Mouse (Mus musculus): ENCODE measurements at regions not wholly inside any gene's neighbourhood (a gene's known extent, or its start where the extent isn't known, plus 50 kb on each side); places are given as distances from the start of the nearest gene placed in this dataset.

DNA sequence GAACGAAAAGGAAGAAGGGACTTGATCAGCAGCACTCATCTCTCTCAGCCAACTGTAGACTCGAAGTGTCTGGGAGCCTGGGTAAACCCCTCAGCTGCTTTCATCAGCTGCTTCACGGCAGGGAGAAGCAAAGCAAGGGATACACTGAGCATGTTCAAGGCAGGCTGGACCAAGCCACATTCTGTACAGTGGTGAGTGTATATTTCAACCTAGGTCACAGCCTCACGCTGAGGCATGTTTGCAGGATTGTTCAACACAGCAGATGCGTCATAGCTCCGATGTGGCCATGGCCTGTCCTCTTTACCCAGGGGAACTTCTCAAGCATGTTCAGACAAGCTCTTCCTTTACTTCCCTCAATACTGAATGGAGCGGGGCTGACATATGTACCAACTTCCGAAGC is 132.6 kb upstream of the Ankrd50 start:
- WGBS, result 84% methylated on average over 8 of the region's 8 CpGs
- no peak overlapping the region for H3K27ac ChIP-seq (replicated peaks; ENCODE audit: low read depth, low read length)
- H3K9ac ChIP-seq (replicated peaks; ENCODE audit: low read length), result no peak overlapping the region
- no peak overlapping the region for H3K4me3 ChIP-seq (ENCODE audit: low read depth, low read length)
- no peak overlapping the region for H3K4me2 ChIP-seq (ENCODE audit: low read depth, low read length)
- ATAC-seq (replicated peaks; ENCODE audit: insufficient number of reproducible peaks, low FRiP score, low TSS enrichment, low read depth) (no peak), DNase-seq (ENCODE audit: low spot score) (no peak)
- no peaks in the 10 kb centered on the region for H3K4me1 ChIP-seq (ENCODE audit: control insufficient read depth, insufficient read depth, low read length)
- H3K36me3 ChIP-seq (replicated peaks; ENCODE audit: control insufficient read depth, insufficient read depth, low read depth, low read length), result no peaks in the 10 kb centered on the region
- H3K9me3 ChIP-seq (replicated peaks; ENCODE audit: control insufficient read depth, low read length), result no peaks in the 10 kb centered on the region
- no peaks in the 10 kb centered on the region for H3K27me3 ChIP-seq (ENCODE audit: control insufficient read depth, insufficient read depth, low read length)

DNA sequence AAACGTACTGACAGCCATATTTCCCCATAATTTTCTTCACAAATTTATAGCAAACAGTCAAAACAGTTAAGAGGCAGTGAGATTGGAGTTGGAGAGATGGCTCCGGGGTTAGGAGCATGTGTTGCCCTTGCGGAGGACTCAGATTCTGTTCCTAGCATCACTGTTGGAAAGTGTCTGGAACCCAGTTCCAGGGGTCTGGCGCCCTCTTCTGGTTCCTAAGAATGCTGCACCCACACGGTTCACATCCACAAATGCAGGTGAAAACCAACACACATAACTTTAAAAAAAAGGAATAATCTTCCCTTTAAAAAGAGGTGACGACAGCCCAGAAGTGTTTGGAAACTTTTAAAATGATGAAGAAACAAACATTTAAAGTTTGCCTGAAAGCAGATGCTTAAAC is 129.1 kb upstream of the Ankrd50 start:
- no peak overlapping the region for H3K4me3 ChIP-seq (ENCODE audit: low read depth, low read length)
- 75% methylated on average over 6 of the region's 6 CpGs for WGBS
- ATAC-seq (replicated peaks; ENCODE audit: insufficient number of reproducible peaks, low FRiP score, low TSS enrichment, low read depth), result no peak

GRCm38 (mm10) chr3:38591531-38591930 is 106.9 kb upstream of the Ankrd50 start:
- no peak overlapping the region for H3K4me2 ChIP-seq (ENCODE audit: low read depth, low read length)
- H3K9me3 ChIP-seq (replicated peaks; ENCODE audit: control insufficient read depth, low read length), result no peaks in the 10 kb centered on the region
- 82% methylated on average over 1 of the region's 1 CpGs for WGBS
- H3K4me1 ChIP-seq (ENCODE audit: control insufficient read depth, insufficient read depth, low read length), result no peaks in the 10 kb centered on the region
- DNase-seq (ENCODE audit: low spot score), result no peak
- H3K36me3 ChIP-seq (replicated peaks; ENCODE audit: control insufficient read depth, insufficient read depth, low read depth, low read length), result no peaks in the 10 kb centered on the region
- no peak overlapping the region for H3K9ac ChIP-seq (replicated peaks; ENCODE audit: low read length)
- H3K27me3 ChIP-seq (ENCODE audit: control insufficient read depth, insufficient read depth, low read length), result no peaks in the 10 kb centered on the region
- H3K27ac ChIP-seq (replicated peaks; ENCODE audit: low read depth, low read length), result no peak overlapping the region
- no peak overlapping the region for H3K4me3 ChIP-seq (ENCODE audit: low read depth, low read length)
- ATAC-seq (replicated peaks; ENCODE audit: insufficient number of reproducible peaks, low FRiP score, low TSS enrichment, low read depth), result no peak

More for the DNA sequence above, 129.1 kb upstream of the Ankrd50 start:
- Histone ChIP-seq H3K27ac (replicated peaks; ENCODE audit: low read depth, low read length) (no peak overlapping the region), H3K9ac (replicated peaks; ENCODE audit: low read length) (no peak overlapping the region), H3K4me2 (ENCODE audit: low read depth, low read length) (no peak overlapping the region), H3K9me3 (replicated peaks; ENCODE audit: control insufficient read depth, low read length) (no peaks in the 10 kb centered on the region), H3K4me1 (ENCODE audit: control insufficient read depth, insufficient read depth, low read length) (no peaks in the 10 kb centered on the region), H3K27me3 (ENCODE audit: control insufficient read depth, insufficient read depth, low read length) (no peaks in the 10 kb centered on the region), H3K36me3 (replicated peaks; ENCODE audit: control insufficient read depth, insufficient read depth, low read depth, low read length) (no peaks in the 10 kb centered on the region)
- DNase-seq (ENCODE audit: low spot score), result no peak

GRCm38 (mm10) chr3:38588966-38589365 is 104.3 kb upstream of the Ankrd50 start:
- ATAC-seq (replicated peaks; ENCODE audit: insufficient number of reproducible peaks, low FRiP score, low TSS enrichment, low read depth) (no peak), DNase-seq (ENCODE audit: low spot score) (no peak)
- Histone ChIP-seq H3K27me3 (ENCODE audit: control insufficient read depth, insufficient read depth, low read length) (no peaks in the 10 kb centered on the region), H3K9ac (replicated peaks; ENCODE audit: low read length) (no peak overlapping the region), H3K4me3 (ENCODE audit: low read depth, low read length) (no peak overlapping the region), H3K9me3 (replicated peaks; ENCODE audit: control insufficient read depth, low read length) (no peaks in the 10 kb centered on the region), H3K4me2 (ENCODE audit: low read depth, low read length) (no peak overlapping the region), H3K4me1 (ENCODE audit: control insufficient read depth, insufficient read depth, low read length) (no peaks in the 10 kb centered on the region), H3K27ac (replicated peaks; ENCODE audit: low read depth, low read length) (no peak overlapping the region), H3K36me3 (replicated peaks; ENCODE audit: control insufficient read depth, insufficient read depth, low read depth, low read length) (no peaks in the 10 kb centered on the region)

DNA sequence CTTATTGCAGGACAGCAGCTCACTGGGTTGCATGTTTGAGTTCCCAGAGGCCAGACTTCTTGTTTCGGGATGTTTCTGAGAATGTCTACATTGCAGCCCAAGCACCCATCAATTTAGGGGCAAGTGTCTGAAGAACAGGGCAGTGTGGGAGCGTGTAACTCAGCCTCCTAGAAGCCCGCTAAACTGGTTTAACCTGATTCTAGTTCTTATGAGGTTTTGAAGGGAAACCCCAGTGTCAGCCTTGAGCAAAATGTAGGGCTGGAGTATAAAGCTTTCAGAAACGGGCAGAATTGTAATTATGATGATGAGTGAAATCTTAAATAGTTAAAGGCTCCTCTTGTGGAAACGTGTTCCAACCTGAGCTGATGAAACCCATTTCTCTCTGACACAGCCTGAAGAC is 100.9 kb upstream of the Ankrd50 start:
- Histone ChIP-seq H3K27ac (replicated peaks; ENCODE audit: low read depth, low read length) (no peak overlapping the region), H3K4me3 (ENCODE audit: low read depth, low read length) (no peak overlapping the region), H3K9me3 (replicated peaks; ENCODE audit: control insufficient read depth, low read length) (no peaks in the 10 kb centered on the region), H3K27me3 (ENCODE audit: control insufficient read depth, insufficient read depth, low read length) (no peaks in the 10 kb centered on the region), H3K36me3 (replicated peaks; ENCODE audit: control insufficient read depth, insufficient read depth, low read depth, low read length) (no peaks in the 10 kb centered on the region), H3K4me2 (ENCODE audit: low read depth, low read length) (no peak overlapping the region), H3K9ac (replicated peaks; ENCODE audit: low read length) (no peak overlapping the region), H3K4me1 (ENCODE audit: control insufficient read depth, insufficient read depth, low read length) (no peaks in the 10 kb centered on the region)
- ATAC-seq (replicated peaks; ENCODE audit: insufficient number of reproducible peaks, low FRiP score, low TSS enrichment, low read depth) (no peak), DNase-seq (ENCODE audit: low spot score) (peak; percentile 63)
- 80% methylated on average over 5 of the region's 5 CpGs for WGBS

GRCm38 (mm10) chr3:38579781-38580180 is 95.1 kb upstream of the Ankrd50 start:
- Histone ChIP-seq H3K4me1 (ENCODE audit: control insufficient read depth, insufficient read depth, low read length) (no peaks in the 10 kb centered on the region), H3K4me3 (ENCODE audit: low read depth, low read length) (no peak overlapping the region), H3K9me3 (replicated peaks; ENCODE audit: control insufficient read depth, low read length) (no peaks in the 10 kb centered on the region), H3K9ac (replicated peaks; ENCODE audit: low read length) (no peak overlapping the region), H3K36me3 (replicated peaks; ENCODE audit: control insufficient read depth, insufficient read depth, low read depth, low read length) (no peaks in the 10 kb centered on the region), H3K4me2 (ENCODE audit: low read depth, low read length) (no peak overlapping the region), H3K27me3 (ENCODE audit: control insufficient read depth, insufficient read depth, low read length) (no peaks in the 10 kb centered on the region), H3K27ac (replicated peaks; ENCODE audit: low read depth, low read length) (no peak overlapping the region)
- no peak for DNase-seq (ENCODE audit: low spot score)
- WGBS, result 54% methylated on average over 1 of the region's 1 CpGs
- ATAC-seq (replicated peaks; ENCODE audit: insufficient number of reproducible peaks, low FRiP score, low TSS enrichment, low read depth), result no peak

- no peak overlapping the region for H3K9ac ChIP-seq (replicated peaks; ENCODE audit: low read length)
- no peaks in the 10 kb centered on the region for H3K27me3 ChIP-seq (ENCODE audit: control insufficient read depth, insufficient read depth, low read length)
- no peak overlapping the region for H3K4me2 ChIP-seq (ENCODE audit: low read depth, low read length)
- no peaks in the 10 kb centered on the region for H3K9me3 ChIP-seq (replicated peaks; ENCODE audit: control insufficient read depth, low read length)
- no peak overlapping the region for H3K27ac ChIP-seq (replicated peaks; ENCODE audit: low read depth, low read length)
- DNase-seq (ENCODE audit: low spot score) (no peak), ATAC-seq (replicated peaks; ENCODE audit: insufficient number of reproducible peaks, low FRiP score, low TSS enrichment, low read depth) (no peak)
- 29% methylated on average over 5 of the region's 5 CpGs for WGBS
- no peaks in the 10 kb centered on the region for H3K36me3 ChIP-seq (replicated peaks; ENCODE audit: control insufficient read depth, insufficient read depth, low read depth, low read length)
- no peaks in the 10 kb centered on the region for H3K4me1 ChIP-seq (ENCODE audit: control insufficient read depth, insufficient read depth, low read length)
- H3K4me3 ChIP-seq (ENCODE audit: low read depth, low read length), result no peak overlapping the region
Observed at GRCm38 (mm10) chr3:38577890-38578628, 93.4 kb upstream of the Ankrd50 start.

- no peak overlapping the region for H3K9ac ChIP-seq (replicated peaks; ENCODE audit: low read length)
- WGBS, result 95% methylated on average over 5 of the region's 5 CpGs
- H3K9me3 ChIP-seq (replicated peaks; ENCODE audit: control insufficient read depth, low read length), result no peaks in the 10 kb centered on the region
- no peaks in the 10 kb centered on the region for H3K4me1 ChIP-seq (ENCODE audit: control insufficient read depth, insufficient read depth, low read length)
- no peak overlapping the region for H3K27ac ChIP-seq (replicated peaks; ENCODE audit: low read depth, low read length)
- ATAC-seq (replicated peaks; ENCODE audit: insufficient number of reproducible peaks, low FRiP score, low TSS enrichment, low read depth) (no peak), DNase-seq (ENCODE audit: low spot score) (no peak)
- H3K36me3 ChIP-seq (replicated peaks; ENCODE audit: control insufficient read depth, insufficient read depth, low read depth, low read length), result no peaks in the 10 kb centered on the region
- no peak overlapping the region for H3K4me2 ChIP-seq (ENCODE audit: low read depth, low read length)
- H3K27me3 ChIP-seq (ENCODE audit: control insufficient read depth, insufficient read depth, low read length), result no peaks in the 10 kb centered on the region
- H3K4me3 ChIP-seq (ENCODE audit: low read depth, low read length), result no peak overlapping the region
Observed at GRCm38 (mm10) chr3:38573594-38573993, 89.0 kb upstream of the Ankrd50 start.
